Mouse (Mus musculus) MEL (cell line): ENCODE measurements at regions not wholly inside any gene's neighbourhood (a gene's known extent, or its start where the extent isn't known, plus 50 kb on each side); places are given as distances from the start of the nearest gene placed in this dataset.

Source experiments
- CTCF ChIP-seq, 3 experiments: IDR thresholded peaks in 2 of 3; conservative IDR thresholded peaks in 1 of 3; 2 replicates each; pipeline ENCODE4 v1.5.1; 2011 to 2012; ENCODE audit warnings: low read length in 3 of 3, low read depth in 2 of 3, mild to moderate bottlenecking in 2 of 3, improper control_type of control experiment in 1 of 3, inconsistent platforms in 1 of 3, mixed read lengths in 1 of 3, moderate library complexity in 1 of 3; ENCODE audit not compliant: control insufficient read depth in 1 of 3, insufficient read depth in 1 of 3, poor library complexity in 1 of 3, severe bottlenecking in 1 of 3
- MXI1 ChIP-seq: IDR thresholded peaks from 2 replicates; pipeline ENCODE4 v1.6.1; 2011; ENCODE audit warnings: mild to moderate bottlenecking, low read depth, low read length, improper control_type of control experiment
- RAD21 ChIP-seq: IDR thresholded peaks from 2 replicates; pipeline ENCODE4 v1.6.1; 2011; ENCODE audit warnings: mild to moderate bottlenecking, low read depth, low read length, improper control_type of control experiment
- SIN3A ChIP-seq: IDR thresholded peaks from 2 replicates; pipeline ENCODE4 v1.6.1; 2012; ENCODE audit warnings: low read length, improper control_type of control experiment, inconsistent platforms

GRCm38 (mm10) chr10:46350196-46350595 is 772.6 kb downstream of the Hace1 start:
- TF ChIP-seq CTCF (IDR thresholded peaks at IDR 0.05 in 2 of 3, conservative IDR thresholded peaks at IDR 0.05 in 1 of 3; ENCODE audit: control insufficient read depth in 1 of 3, insufficient read depth in 1 of 3, low read depth in 2 of 3, low read length in 3 of 3, poor library complexity in 1 of 3, severe bottlenecking in 1 of 3), result no peak
- TF ChIP-seq SIN3A, result no peak
- no peak for TF ChIP-seq RAD21
- TF ChIP-seq MXI1, result no peak
